Mouse (Mus musculus): Measurements from ENCODE around the gene Arfgap3.
A peak's percentile ranks its signal among the peaks of the same experiment; 100 is the strongest.
"Not testable (repeated sequence)": the region's sequence is repeated elsewhere in the genome, so short reads cannot be mapped to it uniquely, and the experiment has no call there.

Arfgap3 gene

DNA sequence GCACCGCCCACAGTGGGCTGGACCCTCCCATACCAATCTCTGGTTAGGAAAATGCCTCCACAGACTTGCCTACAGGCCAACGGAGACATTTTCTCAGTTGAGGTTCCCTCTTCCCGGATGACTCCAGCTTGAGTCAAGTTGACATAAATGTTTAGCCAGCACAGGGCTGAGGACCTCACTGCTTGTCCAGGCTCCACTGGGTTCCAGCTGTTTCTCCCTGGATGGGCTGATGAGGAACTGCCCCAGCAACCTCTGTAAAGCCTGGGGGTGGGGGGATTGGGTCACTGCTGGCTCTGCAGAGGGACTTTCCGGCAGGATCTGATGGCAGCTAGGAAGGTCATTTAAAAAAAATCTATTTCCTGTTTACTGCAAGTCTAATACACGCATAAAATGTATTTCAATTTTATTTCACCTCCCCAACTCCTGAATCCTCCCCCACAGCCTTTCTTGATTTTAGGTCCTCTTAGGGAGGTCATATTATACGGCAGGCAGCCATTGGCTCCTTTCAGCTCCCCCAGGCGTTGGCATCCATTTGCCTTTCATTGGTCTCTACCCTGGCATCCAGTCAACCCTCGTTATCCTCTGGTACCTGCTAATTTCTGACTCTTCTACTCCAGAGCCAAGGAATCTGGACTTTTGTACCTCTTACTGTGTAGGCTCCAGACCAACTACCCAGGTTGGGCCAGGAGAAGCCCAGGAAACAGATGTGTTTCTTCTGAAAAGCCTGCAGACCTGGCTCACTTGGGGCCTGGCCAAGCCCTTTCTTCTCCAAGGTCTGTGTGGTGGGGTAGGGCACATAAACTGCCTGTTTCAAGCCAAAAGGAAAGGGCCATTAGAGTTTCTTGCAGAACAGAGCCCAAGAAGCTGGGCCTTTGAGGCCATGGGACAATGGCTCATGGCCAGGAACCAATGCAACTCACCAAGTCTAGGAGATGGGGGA lies 56.1 kb downstream of the Arfgap3 start:
- peak; percentile 91 for DNase-seq

DNA sequence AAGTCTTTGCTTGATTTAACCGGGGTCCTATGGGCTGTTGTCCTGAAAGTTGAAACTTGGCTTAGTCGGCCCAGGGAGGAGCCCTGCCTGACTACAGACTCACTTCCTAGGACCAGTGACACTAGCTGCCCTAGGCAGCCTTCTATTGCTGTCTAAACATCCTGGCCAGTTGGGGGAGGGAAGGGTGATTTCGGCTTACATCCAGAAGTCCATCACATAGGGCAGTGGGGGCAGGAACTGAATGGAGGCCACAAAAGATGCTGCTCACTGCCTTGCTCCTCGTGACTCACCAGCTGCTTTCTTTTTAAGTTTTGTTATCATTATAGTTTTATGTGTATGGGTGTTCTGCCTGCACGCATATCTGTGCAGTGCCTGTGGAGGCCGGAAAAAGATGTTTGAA lies 56.9 kb downstream of the Arfgap3 start:
- peak; percentile 85 for DNase-seq

GRCm38 (mm10) chr15:83292261-83293056 lies 57.6 kb downstream of the Arfgap3 start:
- peak; percentile 72 for DNase-seq

GRCm38 (mm10) chr15:83290899-83291298 lies 59.1 kb downstream of the Arfgap3 start:
- no peak for DNase-seq

DNA sequence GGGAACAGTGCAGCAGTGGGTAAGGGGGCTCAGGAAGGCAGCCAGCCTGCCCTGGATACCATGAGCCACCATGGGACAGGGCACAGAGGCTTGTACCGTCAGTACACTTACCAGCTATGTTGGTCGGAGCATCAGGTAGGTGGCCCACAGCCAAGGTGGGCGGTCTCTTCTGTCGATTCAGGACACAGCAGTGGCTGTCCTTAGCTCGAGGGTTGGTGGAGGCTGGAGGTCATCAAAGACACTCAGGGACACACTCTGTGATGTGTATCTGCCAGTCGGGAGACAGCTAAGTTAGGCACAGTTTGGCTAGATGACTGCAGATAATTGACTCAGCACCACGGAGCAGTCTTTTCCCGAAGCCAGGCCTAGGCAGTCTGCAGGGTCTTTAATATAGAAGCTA lies 65.2 kb downstream of the Arfgap3 start:
- no peak for DNase-seq

GRCm38 (mm10) chr15:83282397-83282796 lies 67.7 kb downstream of the Arfgap3 start:
- DNase-seq = no peak

DNA sequence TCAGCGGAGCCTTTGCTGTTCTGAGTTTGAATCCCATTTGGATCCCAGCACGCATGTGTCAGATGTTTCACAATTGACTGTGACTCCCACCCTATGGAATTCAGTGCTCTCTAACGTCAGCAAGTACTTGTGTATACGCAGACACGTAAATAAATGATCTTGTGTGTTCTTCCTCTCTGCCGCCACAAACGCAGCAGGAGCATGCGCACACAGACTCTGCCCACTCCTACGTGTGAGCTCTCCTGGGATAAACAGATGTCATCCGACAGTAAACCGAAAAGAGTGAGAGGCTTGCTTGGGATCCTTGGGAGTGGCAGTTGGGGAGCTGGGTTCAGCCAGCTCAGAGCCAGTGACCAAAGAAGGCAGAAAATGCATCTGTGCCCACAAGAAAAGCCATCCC lies 68.7 kb downstream of the Arfgap3 start:
- DNase-seq = no peak

- no peak for DNase-seq
These were observed 71.5 kb downstream of the Arfgap3 start for GRCm38 (mm10) chr15:83278579-83278978.

- DNase-seq = no peak
These were observed 72.6 kb downstream of the Arfgap3 start for GRCm38 (mm10) chr15:83277451-83277850.

DNA sequence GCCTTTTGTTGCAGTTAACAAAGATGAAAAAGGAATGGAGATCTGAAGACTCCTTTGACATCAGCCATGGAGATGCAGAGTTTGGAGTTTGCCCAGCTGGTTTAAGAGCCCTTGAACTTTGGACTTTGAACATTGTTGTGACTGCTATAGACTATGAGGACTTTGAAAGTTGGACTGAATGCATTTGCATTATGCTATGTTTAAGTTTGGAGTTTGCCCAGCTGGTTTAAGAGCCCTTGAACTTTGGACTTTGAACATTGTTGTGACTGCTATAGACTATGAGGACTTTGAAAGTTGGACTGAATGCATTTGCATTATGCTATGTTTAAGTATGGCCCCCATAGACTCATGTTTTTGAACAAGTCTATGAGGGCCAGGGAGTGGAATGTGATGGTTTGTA lies 75.8 kb downstream of the Arfgap3 start:
- DNase-seq = not testable (repeated sequence)

- DNase-seq = no peak
These were observed 77.0 kb downstream of the Arfgap3 start for GRCm38 (mm10) chr15:83273017-83273416.

DNA sequence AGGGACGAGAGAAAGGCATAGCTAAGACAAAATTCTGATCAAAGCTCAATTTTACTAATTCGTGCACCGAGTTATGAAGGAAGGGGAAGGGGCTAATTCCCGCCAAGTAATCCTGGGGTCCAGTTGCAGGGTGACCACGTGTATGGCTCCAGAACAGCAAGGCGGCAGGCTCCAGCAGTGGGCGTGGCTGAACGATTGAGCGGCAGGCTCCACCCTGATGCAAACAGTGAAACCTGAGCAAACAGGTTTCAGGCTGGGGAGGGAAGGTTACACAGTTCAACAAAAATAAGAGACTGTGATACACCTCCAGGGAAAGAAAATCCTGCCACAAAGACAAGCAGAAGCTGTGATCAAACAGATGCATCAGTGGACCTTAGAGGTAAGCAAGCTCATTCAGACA lies 78.8 kb downstream of the Arfgap3 start:
- DNase-seq = not testable (repeated sequence)

DNA sequence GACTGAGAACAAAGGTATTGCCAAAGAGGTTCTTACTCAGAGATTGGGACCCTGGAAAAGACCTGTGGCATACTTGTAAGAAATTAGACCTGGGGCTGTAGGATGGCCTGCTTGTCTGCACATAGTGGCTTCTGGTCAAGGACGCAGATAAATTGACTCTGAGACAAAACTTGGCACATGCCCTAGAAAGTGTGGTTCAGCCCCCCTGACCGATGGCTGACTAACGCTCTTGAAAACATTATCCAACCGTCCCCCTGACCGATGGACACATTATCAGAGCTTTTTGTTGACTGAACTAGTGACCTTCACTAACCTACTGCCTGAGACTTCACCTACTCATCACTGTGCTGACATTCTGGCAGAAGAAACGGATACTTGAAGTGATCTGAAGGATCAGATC lies 80.1 kb downstream of the Arfgap3 start:
- not testable (repeated sequence) for DNase-seq

DNA sequence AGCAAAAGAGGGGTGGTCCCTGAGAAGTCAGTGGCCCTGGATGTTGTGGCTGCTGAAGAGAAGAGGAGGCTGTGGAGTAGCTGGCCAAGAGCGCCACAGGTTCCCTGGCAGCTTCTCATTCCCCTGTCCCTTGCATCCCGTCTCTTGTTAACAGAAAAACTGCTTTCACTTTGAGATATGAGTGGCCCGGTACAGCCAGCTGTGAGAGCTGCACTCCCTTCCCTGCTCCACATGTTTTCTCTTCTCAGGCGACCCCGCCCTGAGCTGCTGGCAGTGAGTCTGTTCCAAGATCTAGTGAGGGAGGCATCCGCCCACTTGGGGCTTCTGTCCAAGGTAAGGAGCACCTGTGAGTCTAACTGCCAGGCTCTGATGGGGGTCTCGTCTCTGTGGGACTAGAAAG lies 81.6 kb downstream of the Arfgap3 start:
- DNase-seq = not testable (repeated sequence)

DNA sequence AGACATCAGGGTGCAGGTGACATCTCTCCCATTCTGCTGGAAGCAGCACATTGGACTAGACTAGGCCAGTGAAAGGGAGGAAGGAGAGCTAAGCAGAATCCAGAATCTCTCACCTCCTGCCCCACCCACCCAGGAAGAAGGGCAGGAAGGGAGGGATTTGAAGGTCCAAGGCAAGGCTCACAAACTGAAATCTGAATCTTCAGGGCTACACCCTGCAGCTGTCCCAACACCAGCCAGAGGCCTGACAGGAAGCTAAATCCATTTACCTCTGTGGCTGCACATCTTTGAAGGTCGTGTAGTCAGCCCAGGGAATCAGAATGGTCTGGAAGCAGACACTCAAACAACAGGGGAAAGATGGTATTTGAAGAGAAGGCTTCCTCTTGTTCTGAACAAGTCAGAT lies 84.8 kb downstream of the Arfgap3 start:
- no peak for DNase-seq

GRCm38 (mm10) chr15:83263405-83263804 lies 86.6 kb downstream of the Arfgap3 start:
- DNase-seq = no peak

DNA sequence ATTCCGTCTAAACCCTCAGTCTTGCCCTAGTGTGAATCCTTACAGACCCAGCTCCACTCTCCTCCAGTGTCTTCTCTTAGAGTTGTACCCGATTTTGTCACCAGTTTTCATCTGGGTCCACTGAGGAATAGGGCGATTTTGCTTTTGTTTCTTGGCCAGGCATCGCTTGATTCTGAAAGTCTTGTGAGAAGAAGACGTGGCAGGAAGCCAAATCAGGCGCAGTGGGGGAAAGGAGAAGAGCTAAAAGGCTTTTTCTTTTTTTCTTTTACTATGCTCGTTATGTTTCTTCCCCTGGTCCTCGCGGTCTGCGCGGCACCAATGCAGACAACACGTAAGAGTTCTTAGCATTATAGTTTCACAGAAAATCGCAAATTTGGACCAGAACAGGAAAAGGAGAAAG lies 92.1 kb downstream of the Arfgap3 start:
- no peak for DNase-seq

DNA sequence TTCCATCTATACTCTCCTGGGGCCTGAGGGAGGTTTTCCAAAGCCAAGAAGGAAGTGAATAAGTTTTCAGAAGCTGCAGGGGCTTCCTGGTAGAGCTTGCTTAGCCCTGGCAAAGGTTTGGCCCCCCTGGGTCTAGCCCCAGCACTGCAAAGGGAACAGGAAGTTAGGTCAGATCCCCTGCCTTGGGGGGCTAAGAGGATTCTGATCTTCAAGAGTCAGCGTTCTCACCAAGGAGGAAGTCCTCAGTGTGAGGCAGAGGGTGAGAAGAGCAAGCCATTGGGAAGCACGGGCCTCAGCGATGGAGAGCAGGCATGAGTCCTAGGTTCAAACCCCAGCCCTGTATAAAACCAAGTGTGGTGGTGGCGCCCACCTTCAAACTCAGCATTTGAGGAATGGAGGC lies 93.6 kb downstream of the Arfgap3 start:
- no peak for DNase-seq

- peak; percentile 48 for DNase-seq
These were observed 94.1 kb downstream of the Arfgap3 start for GRCm38 (mm10) chr15:83255944-83256343.

GRCm38 (mm10) chr15:83255191-83255782 lies 94.8 kb downstream of the Arfgap3 start:
- no peak for DNase-seq

- no peak for DNase-seq
These were observed 95.5 kb downstream of the Arfgap3 start for GRCm38 (mm10) chr15:83254372-83255070.

GRCm38 (mm10) chr15:83252060-83252459 lies 98.0 kb downstream of the Arfgap3 start:
- peak; percentile 46 for DNase-seq

All from kidney, adult 11 months (tissue).